Mouse (Mus musculus): ENCODE results near the gene Gimap5. TPM values are rescaled to one million over a fixed set of nuclear protein-coding genes. Genes with fewer than 3 reads are reported as not detected.

Gimap5 gene
- polyA plus RNA-seq, 1 experiment from 2014 or later, result 2.7 TPM

GRCm38 (mm10) chr6:48787867-48788266, 41.9 kb downstream of the Gimap5 start:
- no peak for DNase-seq (ENCODE audit: low spot score)

GRCm38 (mm10) chr6:48801897-48802296, 55.9 kb downstream of the Gimap5 start:
- Histone ChIP-seq H3K27ac (no peak overlapping the region), H3K9me3 (no peaks in the 10 kb centered on the region), H3K36me3 (no peaks in the 10 kb centered on the region), H3K4me3 (no peak overlapping the region), H3K27me3 (ENCODE audit: insufficient read depth, poor library complexity, severe bottlenecking) (no peaks in the 10 kb centered on the region), H3K4me1 (no peaks in the 10 kb centered on the region)
- no peak for DNase-seq (ENCODE audit: low spot score)
- 62% methylated on average over 1 of the region's 1 CpGs for WGBS

More at GRCm38 (mm10) chr6:48787867-48788266, 41.9 kb downstream of the Gimap5 start:
- H3K4me1 ChIP-seq, result no peaks in the 10 kb centered on the region
- H3K9me3 ChIP-seq, result no peaks in the 10 kb centered on the region
- no peak overlapping the region for H3K27ac ChIP-seq
- H3K36me3 ChIP-seq, result no peaks in the 10 kb centered on the region
- H3K4me3 ChIP-seq, result no peak overlapping the region
- no peaks in the 10 kb centered on the region for H3K27me3 ChIP-seq (ENCODE audit: insufficient read depth, poor library complexity, severe bottlenecking)
- WGBS, result 68% methylated on average over 2 of the region's 2 CpGs

DNA sequence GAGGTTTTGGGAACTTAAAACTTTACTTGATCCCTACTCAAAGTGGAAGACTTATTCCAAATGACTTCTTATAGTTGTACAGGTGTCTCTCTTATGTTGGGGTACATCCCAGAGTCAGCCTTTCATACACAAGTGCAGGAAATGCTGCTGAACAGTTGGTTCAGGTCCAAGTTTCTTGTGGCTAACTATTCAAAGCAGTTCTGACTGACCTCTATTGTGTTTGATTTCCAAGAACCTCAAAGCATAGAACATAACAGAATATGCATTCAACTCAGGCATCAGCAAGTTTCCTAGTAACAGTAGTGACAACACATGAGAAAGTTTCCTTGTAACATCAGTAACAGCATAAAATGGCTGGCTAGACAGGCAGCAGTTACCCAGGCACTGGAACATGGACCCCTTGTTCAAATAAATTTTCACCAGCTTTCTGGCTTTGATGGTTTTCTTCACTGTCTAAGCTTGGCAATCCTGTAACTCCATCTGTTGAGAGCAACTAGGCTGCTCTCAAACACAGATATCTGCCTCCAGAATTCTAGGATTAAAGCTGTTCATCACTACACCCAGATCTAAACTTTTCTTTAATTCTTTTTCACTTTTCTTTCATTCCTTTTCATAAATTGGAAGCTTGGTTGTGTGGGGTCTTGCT, 57.5 kb downstream of the Gimap5 start:
- no peaks in the 10 kb centered on the region for H3K4me1 ChIP-seq
- H3K9me3 ChIP-seq, result no peaks in the 10 kb centered on the region
- H3K4me3 ChIP-seq, result no peak overlapping the region
- H3K27me3 ChIP-seq (ENCODE audit: insufficient read depth, poor library complexity, severe bottlenecking), result no peaks in the 10 kb centered on the region
- no peaks in the 10 kb centered on the region for H3K36me3 ChIP-seq
- no peak overlapping the region for H3K27ac ChIP-seq
- DNase-seq (ENCODE audit: low spot score), result no peak

Other genes with a start within 250 kb of the Gimap5 start
- 21.1 and 26.6 TPM in 2 replicates for gene Atp6v0e2, start 208.6 kb upstream of the Gimap5 start, polyA plus RNA-seq (2016; fragmentation: Nextera tagmentation; extraction: Ambion mirVana)
- gene Lrrc61, start 191.4 kb upstream of the Gimap5 start, polyA plus RNA-seq (2016; fragmentation: Nextera tagmentation; extraction: Ambion mirVana), result 9.5 and 12.9 TPM in 2 replicates
- 10.5 and 18.2 TPM in 2 replicates for gene Rarres2, start 173.4 kb upstream of the Gimap5 start, polyA plus RNA-seq (2016; fragmentation: Nextera tagmentation; extraction: Ambion mirVana)
- not detected in 2 replicates for gene Gm45021, start 156.6 kb upstream of the Gimap5 start, polyA plus RNA-seq (2016; fragmentation: Nextera tagmentation; extraction: Ambion mirVana)
- 31.9 and 33.2 TPM in 2 replicates for gene Repin1, start 152.3 kb upstream of the Gimap5 start, polyA plus RNA-seq (2016; fragmentation: Nextera tagmentation; extraction: Ambion mirVana)
- 0.49 TPM in 1 of 2 replicates, not detected in the other for gene Gm44965, start 152.3 kb upstream of the Gimap5 start, polyA plus RNA-seq (2016; fragmentation: Nextera tagmentation; extraction: Ambion mirVana)
- 7.7 and 8.9 TPM in 2 replicates for gene Zfp775, start 144.1 kb upstream of the Gimap5 start, polyA plus RNA-seq (2016; fragmentation: Nextera tagmentation; extraction: Ambion mirVana)
- 0.90 and 1.6 TPM in 2 replicates for gene AI854703, start 119.4 kb upstream of the Gimap5 start, polyA plus RNA-seq (2016; fragmentation: Nextera tagmentation; extraction: Ambion mirVana)
- gene Gimap8, start 99.0 kb upstream of the Gimap5 start, polyA plus RNA-seq (2016; fragmentation: Nextera tagmentation; extraction: Ambion mirVana), result 0.70 and 0.87 TPM in 2 replicates
- 7.4 and 8.7 TPM in 2 replicates for gene Gimap9, start 70.1 kb upstream of the Gimap5 start, polyA plus RNA-seq (2016; fragmentation: Nextera tagmentation; extraction: Ambion mirVana)
- 6.4 and 10.6 TPM in 2 replicates for gene Gimap4, start 61.6 kb upstream of the Gimap5 start, polyA plus RNA-seq (2016; fragmentation: Nextera tagmentation; extraction: Ambion mirVana)
- gene Gimap6, start 38.0 kb upstream of the Gimap5 start, polyA plus RNA-seq (2016; fragmentation: Nextera tagmentation; extraction: Ambion mirVana), result 21.3 and 26.0 TPM in 2 replicates
- gene Gm28053, start 27.6 kb upstream of the Gimap5 start, polyA plus RNA-seq (2016; fragmentation: Nextera tagmentation; extraction: Ambion mirVana), result 1.9 and 2.5 TPM in 2 replicates
- gene Gimap7, start 27.6 kb upstream of the Gimap5 start, polyA plus RNA-seq (2016; fragmentation: Nextera tagmentation; extraction: Ambion mirVana), result not detected in 2 replicates
- 14.6 and 19.0 TPM in 2 replicates for gene Gimap1, start 7.1 kb upstream of the Gimap5 start, polyA plus RNA-seq (2016; fragmentation: Nextera tagmentation; extraction: Ambion mirVana)
- gene Gimap3, start 24.7 kb downstream of the Gimap5 start, polyA plus RNA-seq (2016; fragmentation: Nextera tagmentation; extraction: Ambion mirVana), result 0.11 TPM in 1 of 2 replicates, not detected in the other
- gene Tmem176a, start 94.7 kb downstream of the Gimap5 start, polyA plus RNA-seq (2016; fragmentation: Nextera tagmentation; extraction: Ambion mirVana), result 65.3 and 84.3 TPM in 2 replicates
- gene Tmem176b, start 95.3 kb downstream of the Gimap5 start, polyA plus RNA-seq (2016; fragmentation: Nextera tagmentation; extraction: Ambion mirVana), result 150 and 178 TPM in 2 replicates
- not detected in 2 replicates for gene Aoc1, start 126.7 kb downstream of the Gimap5 start, polyA plus RNA-seq (2016; fragmentation: Nextera tagmentation; extraction: Ambion mirVana)
- gene 1600015I10Rik, start 183.7 kb downstream of the Gimap5 start, polyA plus RNA-seq (2016; fragmentation: Nextera tagmentation; extraction: Ambion mirVana), result 0.05 TPM in 1 of 2 replicates, not detected in the other
- not detected in 2 replicates for gene Doxl2, start 228.8 kb downstream of the Gimap5 start, polyA plus RNA-seq (2016; fragmentation: Nextera tagmentation; extraction: Ambion mirVana)
- gene Svs1, start 240.7 kb downstream of the Gimap5 start, polyA plus RNA-seq (2016; fragmentation: Nextera tagmentation; extraction: Ambion mirVana), result not detected in 2 replicates

All from heart, embryonic 10.5 days (tissue).